Mouse (Mus musculus): ENCODE measurements around the gene Eea1.
A peak's percentile ranks its signal among the peaks of the same experiment; 100 is the strongest.
"Not testable (repeated sequence)": the region's sequence is repeated elsewhere in the genome, so short reads cannot be mapped to it uniquely, and the experiment has no call there.

Gene Eea1

DNA sequence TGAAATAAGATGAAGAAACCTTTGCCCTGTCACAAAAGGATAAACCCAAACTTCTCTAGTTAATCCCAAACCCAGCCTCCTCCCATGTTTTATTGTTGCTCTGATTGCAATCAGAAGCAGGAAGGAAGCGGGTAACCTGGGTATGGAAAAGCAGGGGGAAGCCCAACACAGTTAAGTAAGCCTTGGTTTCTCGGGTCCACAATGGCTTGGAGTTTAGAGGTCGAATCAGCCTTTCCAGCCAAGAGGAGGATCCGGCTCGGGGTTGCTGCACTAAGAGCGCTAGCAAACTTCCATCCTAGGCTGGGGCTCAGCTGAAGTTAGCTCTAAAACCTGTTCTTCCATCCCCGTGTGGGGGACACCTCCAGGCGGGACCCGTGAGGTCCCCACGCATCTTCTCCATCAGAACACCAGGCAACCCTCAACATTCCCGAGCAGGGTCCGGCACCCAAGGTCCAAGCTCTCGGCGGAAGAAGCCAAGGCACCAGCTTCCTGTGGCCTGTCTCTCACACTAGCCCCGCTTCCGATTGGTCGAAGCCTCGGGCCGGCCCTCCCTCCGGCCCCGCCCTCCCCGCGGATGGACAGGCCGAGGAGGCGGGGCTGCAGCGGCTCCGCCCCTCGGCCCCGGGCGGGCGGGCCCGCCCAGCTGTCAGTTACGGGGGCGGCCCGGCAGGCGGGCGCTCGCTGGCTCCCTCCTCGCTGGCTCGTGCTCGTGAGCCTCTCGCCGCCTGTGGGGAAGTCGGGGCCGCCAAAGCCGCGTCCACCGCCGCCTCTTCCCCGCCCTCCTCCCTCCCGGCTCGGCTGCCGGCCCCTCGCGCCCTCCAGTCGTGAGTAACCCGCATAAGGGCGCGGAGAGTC, at the start of gene Eea1:
TSS of gene Eea1 (plus strand) at position 605 of the 855 bp plus-strand sequence.
- DNase-seq (ENCODE audit: low read depth, low spot score) = peak; percentile 92

DNA sequence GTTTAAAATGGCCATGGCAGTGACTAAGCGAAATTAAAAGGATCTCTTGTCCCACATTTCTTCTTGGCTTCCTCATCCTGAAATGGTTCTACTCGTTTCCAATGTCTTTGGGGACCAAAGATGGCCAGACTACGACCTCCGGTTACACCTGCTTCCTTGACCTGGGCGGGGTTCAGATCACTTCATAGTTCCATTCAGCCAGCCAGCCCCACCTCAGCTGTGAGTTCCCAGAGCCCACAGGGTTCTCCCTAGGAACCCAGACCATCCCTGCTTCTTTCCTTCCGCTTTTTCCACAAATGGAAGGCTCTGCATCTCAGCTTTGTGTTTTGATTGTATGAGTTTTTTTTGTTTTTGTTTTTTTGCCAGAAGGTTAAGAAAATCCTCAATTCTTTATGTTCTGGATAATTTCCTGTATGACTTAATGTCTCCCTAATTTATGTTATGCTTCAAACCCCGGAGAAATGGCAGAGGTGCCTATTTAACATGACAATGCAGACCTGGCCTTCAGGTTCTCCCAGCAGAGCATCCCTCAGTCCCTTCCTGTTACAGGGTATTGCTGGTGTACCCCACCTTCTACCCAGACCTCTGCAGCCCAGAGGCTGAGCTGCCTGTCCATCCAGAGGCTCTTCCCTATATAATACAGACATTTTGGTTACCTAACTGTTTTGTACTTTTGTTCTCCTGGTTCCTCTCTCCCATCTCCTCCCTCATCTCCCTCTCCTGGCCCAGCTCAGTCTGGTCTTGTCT, 49.1 kb upstream of the Eea1 start:
- DNase-seq (ENCODE audit: low read depth, low spot score) = no peak

DNA sequence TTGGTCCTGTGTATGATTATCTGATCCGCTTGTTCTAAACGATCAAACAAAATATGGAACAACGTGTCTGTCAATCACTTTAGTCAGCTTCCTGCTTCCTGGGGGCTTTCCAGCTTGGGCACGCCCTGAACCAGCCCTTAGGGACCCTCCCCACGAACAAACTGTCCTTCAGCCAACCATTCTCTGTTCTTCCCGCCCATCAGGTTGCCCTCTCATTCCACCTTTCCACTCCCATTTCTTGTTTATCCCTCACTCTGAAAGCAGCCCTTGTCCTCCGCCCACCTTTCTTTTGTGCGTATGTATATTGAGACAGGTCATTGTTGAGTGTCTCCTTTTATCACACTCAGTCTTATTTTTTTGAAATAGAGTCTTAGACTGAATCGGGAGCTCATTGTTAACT, 48.3 kb upstream of the Eea1 start:
- DNase-seq (ENCODE audit: low read depth, low spot score) = no peak

DNA sequence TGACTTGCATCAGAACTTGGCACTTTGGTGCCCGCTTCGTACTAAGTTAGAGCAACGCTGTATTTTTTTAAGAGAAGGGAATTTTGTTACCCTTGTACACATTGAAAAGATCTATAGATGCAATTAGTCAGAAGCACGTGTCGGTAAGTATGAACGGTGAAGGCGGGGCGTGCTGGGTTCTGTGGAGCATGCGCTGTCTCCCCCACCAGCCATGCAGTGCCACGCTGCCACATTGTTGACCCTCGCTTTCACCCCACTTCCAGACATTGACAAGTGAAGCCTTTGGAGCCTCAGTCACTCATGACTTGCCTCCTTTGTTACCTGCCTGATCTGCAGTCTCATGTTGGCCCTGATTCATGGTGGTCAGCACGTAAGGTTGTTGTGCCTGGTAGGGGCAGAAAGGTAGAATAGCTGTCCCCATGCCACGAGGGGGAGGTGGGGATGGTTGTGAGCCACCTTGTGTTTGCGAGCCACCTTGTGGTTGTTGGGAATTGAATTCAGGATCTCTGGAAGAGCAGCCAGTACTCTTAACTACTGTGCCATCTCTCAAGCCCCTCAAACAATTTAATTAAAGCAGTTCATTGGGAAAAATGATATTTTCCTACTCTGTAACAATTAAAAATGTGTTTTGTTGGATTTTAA, 47.0 kb upstream of the Eea1 start:
- DNase-seq (ENCODE audit: low read depth, low spot score) = no peak

DNA sequence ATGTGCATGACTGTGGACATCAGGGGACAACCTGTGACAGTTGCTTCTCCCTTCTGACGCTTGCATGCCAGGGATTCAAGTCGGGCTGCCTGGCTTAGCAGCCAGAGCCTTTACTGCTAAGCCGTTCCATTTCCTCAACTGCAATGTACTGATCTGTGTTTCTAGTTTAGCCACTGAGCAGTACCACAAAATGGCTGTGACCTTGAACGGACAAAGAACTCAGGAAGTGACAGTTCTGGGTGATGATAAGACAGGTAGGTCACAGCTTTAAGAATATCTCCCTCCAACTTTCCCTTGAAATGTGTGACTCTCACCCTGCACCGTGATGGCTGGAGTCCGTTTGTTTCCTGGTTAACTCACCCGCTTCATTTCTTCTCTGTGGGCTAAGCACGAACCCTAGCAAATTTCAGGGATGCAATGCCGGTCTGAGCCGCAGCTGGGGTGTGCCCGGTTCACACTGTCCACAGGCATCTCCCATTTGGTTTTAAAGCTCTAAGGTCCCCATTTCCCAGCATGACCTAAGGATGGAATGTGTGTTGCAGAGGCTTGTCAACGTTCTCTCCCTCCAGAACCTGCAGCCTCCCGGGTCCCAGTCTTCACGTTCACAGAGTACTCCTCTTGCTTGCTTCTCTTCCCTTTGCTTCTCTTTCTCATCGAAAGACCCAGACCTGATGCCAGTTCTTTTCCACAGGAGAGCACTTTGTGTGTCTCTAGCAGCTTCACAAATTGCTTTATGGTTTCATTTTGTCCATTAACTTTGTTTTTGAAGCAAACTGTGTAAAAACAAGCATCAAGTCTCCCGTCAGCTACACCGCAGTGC, 46.2 kb upstream of the Eea1 start:
- no peak for DNase-seq (ENCODE audit: low read depth, low spot score)

DNA sequence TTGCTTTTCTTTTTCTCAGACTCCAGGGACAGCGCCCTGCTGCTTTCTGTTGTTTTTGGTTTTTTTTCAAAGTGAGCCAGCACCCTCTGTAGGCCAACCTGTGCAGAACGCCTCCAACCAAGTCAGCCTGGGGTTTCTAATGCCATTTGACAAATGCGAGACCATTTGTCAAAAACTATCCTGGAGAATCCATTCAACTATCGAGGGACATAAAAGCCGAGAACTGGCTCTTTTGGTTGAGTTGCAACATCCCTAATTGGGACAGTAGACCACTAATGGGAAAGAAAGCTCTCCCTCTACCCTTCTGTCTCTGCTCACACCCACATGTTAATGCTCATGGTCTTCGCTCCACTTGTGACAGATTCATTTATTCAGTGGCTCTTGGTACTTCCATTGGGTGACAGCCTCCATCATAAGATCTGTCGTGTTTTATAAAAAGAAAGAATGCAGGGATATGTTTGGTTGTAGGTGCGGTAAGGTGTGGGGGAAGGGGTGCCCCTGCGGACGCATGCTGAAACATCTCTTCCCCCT, 45.5 kb upstream of the Eea1 start:
- DNase-seq (ENCODE audit: low read depth, low spot score) = peak; percentile 82

DNA sequence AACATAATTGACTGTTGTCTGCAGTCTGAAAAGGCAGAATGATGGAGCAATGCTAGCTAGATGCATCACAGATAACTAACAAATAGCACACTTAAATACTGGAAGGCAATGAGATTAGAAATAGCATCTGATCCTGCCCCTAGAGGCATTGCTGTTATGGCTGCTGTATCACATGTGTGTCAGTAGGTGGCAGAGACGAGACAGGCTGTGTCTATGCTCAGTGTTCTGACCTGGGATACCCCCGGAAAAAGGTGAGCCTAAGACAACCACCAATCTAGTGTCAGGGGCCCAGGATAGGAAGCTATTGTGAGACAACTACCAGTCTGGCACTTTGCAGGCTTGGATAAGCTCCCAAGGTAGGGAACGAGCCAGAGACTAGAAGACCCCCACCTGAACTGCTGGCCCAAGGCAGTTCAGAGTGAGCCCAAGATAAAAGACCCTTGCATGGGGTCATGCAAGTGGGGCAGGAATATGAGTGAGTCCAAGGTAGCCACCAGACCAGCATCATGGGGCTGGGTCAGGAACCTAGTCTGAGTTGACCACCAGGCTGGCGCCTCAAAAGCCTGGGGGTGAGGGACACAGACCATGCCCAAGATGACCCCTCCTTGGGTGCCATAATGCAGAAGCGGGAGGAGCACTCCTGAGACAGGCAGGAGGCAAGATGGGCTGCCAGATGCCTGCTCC, 41.8 kb upstream of the Eea1 start:
- peak; percentile 72 for DNase-seq (ENCODE audit: low read depth, low spot score)

DNA sequence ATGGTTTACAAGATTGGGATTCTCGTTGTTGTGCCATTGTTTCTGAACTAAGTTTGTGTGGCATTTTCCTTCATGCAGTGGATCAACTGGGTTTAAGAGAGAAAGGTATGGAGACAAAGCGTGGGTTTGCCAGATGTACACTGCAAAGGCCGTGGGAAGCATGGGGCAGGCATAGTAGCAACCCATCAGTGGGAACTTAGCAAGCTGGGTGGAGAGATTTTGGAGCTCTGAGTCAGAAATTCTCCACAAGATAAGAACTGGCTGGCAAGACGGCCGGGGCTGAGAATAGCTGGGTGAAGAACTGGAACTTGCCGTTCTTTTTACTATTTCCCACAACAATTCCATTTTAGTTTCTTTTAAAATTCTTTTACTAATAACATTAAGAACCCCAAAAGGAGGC, 35.8 kb upstream of the Eea1 start:
- peak; percentile 48 for DNase-seq (ENCODE audit: low read depth, low spot score)

DNA sequence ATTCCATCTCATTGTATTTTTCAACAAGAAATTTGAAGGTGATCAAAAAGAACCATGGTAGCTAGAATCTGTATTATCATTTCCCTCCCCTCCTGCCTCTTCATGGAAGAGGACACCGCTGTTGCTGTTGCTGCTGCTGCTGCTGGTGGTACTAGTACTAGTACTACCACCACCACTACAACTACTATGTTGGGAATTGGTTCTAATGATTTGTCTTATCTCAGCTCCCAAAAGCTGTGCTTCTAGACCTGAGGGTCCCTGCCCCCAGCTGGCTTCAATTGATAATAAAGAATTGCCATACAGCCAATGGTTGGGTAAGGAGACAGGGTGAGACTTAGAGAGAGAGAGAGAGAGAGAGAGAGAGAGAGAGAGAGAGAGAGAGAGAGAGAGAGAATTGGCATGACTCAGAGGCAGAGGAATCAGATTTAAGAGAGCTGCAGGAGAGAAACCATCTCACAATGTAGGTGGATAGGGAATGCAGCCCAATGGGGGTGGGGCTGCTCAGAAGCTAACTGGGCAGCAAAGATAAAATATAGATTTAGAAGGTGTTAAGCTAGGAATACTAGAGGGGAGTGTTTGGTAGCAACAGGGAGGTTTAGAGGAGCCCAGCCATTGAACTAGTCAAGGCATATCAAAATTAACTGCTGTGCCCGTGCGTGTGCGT, 31.1 kb upstream of the Eea1 start:
- peak; percentile 22 for DNase-seq (ENCODE audit: low read depth, low spot score)

DNA sequence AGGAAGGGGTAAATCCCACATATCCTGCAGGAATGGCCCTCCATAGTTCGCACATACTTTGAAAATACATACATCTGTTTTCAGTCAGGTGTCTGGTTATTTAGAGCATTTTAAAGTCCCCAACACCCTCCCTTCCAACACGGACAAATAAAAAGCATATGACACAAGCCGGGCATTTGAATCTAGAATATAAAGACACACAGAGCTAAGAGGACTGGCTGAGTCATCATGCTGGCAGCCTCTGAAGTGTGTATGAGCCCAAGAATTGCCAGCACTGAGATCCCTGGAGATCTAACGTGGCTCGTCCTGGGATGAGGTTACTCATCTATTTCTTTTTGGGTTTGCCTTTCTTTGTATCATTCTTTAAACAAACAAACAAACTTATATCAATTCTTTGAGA, 29.4 kb upstream of the Eea1 start:
- DNase-seq (ENCODE audit: low read depth, low spot score) = peak; percentile 93

DNA sequence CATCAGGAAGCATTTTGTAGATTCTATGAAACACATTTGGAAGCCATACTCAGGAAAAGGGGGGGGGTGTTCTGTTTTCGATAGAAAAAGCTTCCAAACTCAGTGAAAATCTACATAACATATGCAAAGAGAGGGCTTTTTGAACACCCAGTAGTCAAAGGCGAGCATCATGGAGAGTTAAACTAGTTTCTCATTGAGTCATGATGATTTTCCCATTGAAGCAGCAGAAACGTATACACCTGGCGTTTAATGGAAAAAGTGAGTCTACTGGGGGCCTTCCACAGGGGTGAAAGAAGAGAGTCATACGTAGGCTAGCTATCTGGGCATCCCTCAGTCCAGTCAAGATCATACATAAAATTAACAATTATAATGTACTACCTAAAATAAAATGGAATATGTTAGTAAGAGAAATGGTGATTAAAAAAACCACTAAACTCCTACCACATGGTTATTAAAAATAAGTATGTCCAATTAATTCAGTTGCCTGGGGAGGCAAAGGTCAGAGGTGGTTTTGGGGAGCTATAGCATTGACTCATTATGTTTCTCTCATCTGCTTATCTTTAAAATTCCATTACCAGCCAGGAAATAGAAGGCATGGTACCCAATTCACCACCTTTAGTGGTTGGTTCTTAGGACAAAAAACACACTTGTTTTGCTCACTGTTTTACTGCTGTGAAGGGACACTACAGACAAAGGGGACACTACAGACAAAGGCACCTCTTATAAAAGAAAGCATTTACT, 25.8 kb upstream of the Eea1 start:
- no peak for DNase-seq (ENCODE audit: low read depth, low spot score)

DNA sequence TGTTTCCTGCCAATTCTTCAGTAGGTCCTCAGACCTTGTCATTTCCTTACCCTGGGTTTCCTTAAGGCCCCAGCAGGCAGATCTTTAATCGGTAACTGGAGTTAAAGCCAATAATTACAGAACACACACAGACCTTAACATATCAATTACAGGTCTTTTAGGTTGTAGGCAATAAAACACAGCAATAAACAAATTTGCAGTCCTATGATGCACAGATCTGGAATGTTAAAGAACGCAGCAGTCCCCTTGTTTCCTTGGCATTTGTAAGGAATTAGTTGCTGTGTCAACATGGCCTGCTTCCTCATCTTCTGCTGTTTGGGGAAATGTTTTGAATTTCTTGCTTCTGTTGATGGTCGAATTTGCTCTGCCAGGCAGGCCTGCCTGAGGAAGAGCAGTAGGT, 21.7 kb upstream of the Eea1 start:
- peak; percentile 36 for DNase-seq (ENCODE audit: low read depth, low spot score)

DNA sequence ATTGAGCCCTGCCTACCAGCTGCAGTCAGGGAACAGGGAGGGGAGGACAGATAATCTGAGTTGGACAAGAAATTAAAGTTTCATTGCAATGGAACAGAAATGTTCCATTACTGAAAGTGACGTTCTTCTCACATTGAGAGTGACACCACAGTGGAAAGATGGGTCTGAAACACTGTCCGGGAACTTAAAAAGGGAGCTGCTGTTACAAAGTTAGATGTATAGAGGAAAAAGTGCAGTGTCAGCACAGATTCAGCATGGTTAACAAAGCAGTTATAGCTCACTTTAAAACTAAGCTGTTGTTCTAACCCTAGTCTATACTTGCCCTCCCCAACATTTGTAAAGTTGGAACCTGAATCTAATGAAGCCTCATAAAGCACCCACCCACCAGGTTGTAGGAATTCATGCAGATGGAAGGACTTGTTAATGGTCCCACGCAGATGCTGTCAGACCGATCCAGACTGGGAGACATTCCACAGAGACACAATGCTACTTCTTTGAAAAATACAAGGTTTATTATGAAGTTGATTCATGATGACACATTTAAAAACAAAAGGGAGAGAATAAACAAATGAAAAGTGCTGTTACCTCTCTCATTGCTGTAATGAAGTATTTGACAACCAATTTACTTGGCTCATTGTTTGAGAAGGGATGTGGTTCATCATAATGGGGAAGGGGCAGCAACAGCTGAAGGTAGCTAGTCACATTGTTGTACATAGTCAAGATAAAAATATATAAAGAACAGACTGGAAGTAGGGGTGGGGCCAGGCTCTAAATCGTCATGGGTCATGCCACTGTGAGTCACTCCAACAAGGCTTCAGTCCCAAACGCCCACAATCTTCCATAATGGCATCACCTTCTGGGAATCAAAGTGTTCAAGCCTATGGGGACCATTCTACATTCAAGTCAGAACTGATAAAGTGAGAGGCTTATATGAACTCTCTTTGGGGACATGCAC, 16.9 kb upstream of the Eea1 start:
- peak; percentile 52 for DNase-seq (ENCODE audit: low read depth, low spot score)

DNA sequence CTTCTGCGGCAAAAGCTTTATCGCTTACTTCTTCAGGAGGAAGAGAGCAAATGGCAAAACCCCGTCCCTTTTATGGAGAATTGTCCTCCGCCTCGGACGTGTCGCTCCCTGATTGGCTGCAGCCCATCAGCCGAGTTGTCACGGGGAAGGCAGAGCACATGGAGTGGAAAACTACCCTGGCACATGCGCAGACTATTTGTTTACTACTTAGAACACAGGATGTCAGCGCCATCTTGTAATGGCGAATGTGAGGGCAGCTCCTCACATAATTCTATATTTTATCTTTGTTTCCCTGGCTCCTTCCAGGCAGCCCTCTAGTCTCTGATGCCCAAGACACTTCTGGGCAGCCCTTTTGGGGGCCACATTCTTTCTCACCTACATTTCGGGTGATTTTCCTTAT, 6.8 kb upstream of the Eea1 start:
- DNase-seq (ENCODE audit: low read depth, low spot score) = not testable (repeated sequence)

DNA sequence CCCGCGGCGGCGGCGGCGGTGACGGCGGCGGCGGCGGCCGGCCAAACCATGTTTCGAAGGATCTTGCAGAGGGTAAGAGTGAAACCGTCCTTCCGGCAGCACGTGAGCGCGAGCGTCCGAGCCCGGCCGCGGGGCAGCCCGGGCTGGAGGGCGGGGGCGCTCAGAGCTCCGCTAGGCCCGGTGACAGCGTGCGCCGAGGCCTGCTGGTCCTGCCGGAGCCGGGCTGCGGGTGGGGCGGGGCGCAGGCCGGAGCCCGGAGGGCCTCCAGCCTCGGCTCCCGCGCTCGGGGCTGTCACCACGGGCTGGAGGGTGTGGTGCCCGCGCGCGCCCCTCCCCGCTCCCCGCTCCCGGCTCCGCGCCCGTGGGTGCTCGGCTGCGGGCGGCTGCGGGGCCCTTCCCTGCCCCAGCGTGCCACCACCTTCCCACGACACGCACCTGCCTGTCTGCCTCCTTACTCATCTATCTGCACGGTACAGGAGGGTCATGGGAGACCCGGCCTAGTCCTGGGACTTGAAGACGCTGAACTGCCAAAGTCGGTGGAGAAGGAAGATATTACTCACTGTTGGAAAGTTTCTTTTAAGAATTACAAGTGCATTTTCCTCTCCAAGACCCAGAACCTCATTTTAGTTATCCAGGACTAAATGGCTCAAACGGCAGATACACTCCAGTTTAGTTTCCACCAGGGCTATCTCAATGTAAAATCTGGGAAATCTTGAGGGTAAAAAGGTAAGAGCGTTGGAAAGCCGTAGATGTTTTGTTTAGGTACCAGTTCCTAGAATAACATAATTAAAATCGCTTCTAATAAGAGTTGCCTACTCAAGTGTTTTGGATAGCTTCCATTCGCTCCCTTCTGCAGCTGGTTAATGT, 684 bp downstream of the Eea1 start:
- peak; percentile 56 for DNase-seq (ENCODE audit: low read depth, low spot score)

DNA sequence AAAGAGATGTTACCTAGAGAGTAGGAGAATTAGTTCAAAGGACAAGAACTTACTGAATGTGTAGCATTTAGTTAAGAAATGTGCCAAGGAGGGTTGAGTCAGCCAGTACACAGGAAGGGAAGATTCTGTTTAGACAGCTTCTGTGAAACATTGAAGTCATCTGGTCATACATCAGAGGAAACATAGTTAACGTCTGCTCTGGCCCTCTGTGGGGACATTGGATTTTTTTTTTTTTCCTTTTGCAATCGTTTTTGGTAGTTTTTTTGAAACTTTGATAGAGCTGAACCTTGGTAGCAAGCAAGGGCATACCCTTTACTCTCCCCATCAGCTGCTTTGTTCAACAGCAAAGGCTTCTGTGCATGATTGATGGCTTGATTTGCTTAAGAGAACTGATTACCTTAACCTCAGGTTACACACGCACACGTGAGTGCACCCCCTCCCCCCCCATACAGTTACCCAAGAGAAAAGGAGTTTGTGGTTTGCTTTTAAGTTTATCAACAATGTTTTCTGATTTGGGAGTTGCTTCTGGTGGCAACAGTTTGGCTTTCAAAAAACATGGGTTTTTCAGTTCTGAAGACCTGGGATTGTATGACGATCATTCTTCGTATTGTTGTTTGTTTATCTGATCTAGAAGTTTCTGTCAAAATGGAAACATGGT, 1.4 kb downstream of the Eea1 start:
- DNase-seq (ENCODE audit: low read depth, low spot score) = no peak

DNA sequence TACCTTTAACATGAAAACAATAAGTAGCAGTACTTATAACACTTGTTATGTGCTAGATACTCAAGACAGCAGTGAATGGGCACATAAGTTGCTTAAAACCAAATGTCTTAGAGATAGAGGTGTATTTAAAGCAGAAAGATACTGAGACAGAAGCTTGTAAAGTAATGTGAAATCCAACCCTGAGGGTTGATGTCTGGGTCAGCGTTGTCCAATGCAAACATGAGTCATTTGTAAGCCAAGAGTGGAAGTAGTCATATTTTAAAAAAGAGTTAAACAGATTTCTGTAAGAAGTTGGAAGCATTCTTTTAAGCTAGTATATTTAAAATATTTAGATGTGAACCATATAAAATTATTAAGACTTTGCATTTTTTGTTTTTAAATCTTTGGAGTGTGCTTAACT, 4.6 kb downstream of the Eea1 start:
- DNase-seq (ENCODE audit: low read depth, low spot score) = peak; percentile 73
